Mouse (Mus musculus) midbrain, embryonic 13.5 days (tissue): ENCODE measurements at regions not wholly inside any gene's neighbourhood (a gene's known extent, or its start where the extent isn't known, plus 50 kb on each side); places are given as distances from the start of the nearest gene placed in this dataset.
A peak's percentile ranks its signal among the peaks of the same experiment; 100 is the strongest.

Experiments used
- ATAC-seq: fragments of 200-750 bp; cut with Nextera tagmentation; 2 replicates; pipeline ENCODE4 v1.8.0; 2017; ENCODE audit warnings: mild to moderate bottlenecking, moderate TSS enrichment, moderate library complexity
- H3K27ac ChIP-seq: fragments of 300-500 bp; sonication (generic); 2 replicates; pipeline ENCODE4 v1.5.1; 2015; ENCODE audit warnings: inconsistent platforms, mild to moderate bottlenecking, moderate library complexity
- H3K27me3 ChIP-seq: fragments of 300-500 bp; sonication (generic); 2 replicates; pipeline ENCODE4 v1.6.1; 2015; ENCODE audit warnings: mild to moderate bottlenecking, inconsistent platforms
- H3K36me3 ChIP-seq: fragments of 300-500 bp; sonication (generic); 2 replicates; pipeline ENCODE4 v1.6.1; 2015; ENCODE audit warnings: mild to moderate bottlenecking, inconsistent platforms
- H3K4me1 ChIP-seq: fragments of 300-500 bp; sonication (generic); replicated peaks from 2 replicates; pipeline ENCODE4 v1.6.1; 2015; ENCODE audit warnings: inconsistent platforms
- H3K4me2 ChIP-seq: fragments of 300-500 bp; sonication (generic); replicated peaks from 2 replicates; pipeline ENCODE4 v1.6.1; 2015; ENCODE audit warnings: moderate library complexity, mild to moderate bottlenecking, inconsistent platforms
- H3K4me3 ChIP-seq: fragments of 300-500 bp; sonication (generic); replicated peaks from 2 replicates; pipeline ENCODE4 v1.5.1; 2015; ENCODE audit warnings: mild to moderate bottlenecking, inconsistent platforms
- H3K9ac ChIP-seq: fragments of 300-500 bp; sonication (generic); replicated peaks from 2 replicates; pipeline ENCODE4 v1.6.1; 2015; ENCODE audit warnings: mild to moderate bottlenecking, inconsistent platforms
- H3K9me3 ChIP-seq: fragments of 300-500 bp; sonication (generic); 2 replicates; pipeline ENCODE4 v1.6.1; 2016; ENCODE audit warnings: mild to moderate bottlenecking, inconsistent platforms
- WGBS: fragments of 180-500 bp; shearing (Covaris S2); methylation state at CpG from one replicate; pipeline ENCODE4 v1.1.7; 2015; 5-methylcytosine and 5-hydroxymethylcytosine counted together

- 33% methylated on average over 11 of the region's 11 CpGs for WGBS
- H3K9ac ChIP-seq = no peak overlapping the region
Observed at GRCm38 (mm10) chr7:136797780-136798435, 96.5 kb upstream of the Mgmt start.

GRCm38 (mm10) chr7:136798605-136799004, 95.8 kb upstream of the Mgmt start:
- Histone ChIP-seq H3K4me2 (no peak overlapping the region), H3K36me3 (no peaks in the 10 kb centered on the region), H3K4me1 (peaks cover 17% of the 10 kb centered on the region), H3K9ac (no peak overlapping the region), H3K9me3 (no peaks in the 10 kb centered on the region), H3K27ac (no peak overlapping the region), H3K4me3 (no peak overlapping the region), H3K27me3 (0 out of 2 replicates have a peak, but pooled peaks cover 2% of the 10 kb centered on the region)
- WGBS = 92% methylated on average over 3 of the region's 3 CpGs
- no peak for ATAC-seq

More at GRCm38 (mm10) chr7:136797780-136798435, 96.5 kb upstream of the Mgmt start:
- Histone ChIP-seq H3K27ac (no peak overlapping the region; the same call in 1 of the 2 replicates), H3K36me3 (no peaks in the 10 kb centered on the region), H3K9me3 (no peaks in the 10 kb centered on the region), H3K4me2 (no peak overlapping the region), H3K27me3 (0 out of 2 replicates have a peak, but pooled peaks cover 2% of the 10 kb centered on the region), H3K4me3 (no peak overlapping the region), H3K4me1 (peaks cover 17% of the 10 kb centered on the region)
- ATAC-seq = 0 out of 2 replicates have a peak, but pooled peaks have one; percentile 40

GRCm38 (mm10) chr7:136807101-136807500, 87.3 kb upstream of the Mgmt start:
- 91% methylated on average over 6 of the region's 6 CpGs for WGBS
- Histone ChIP-seq H3K27ac (no peak overlapping the region), H3K9ac (no peak overlapping the region), H3K36me3 (no peaks in the 10 kb centered on the region), H3K27me3 (no peaks in the 10 kb centered on the region), H3K4me3 (no peak overlapping the region), H3K4me1 (no peaks in the 10 kb centered on the region), H3K9me3 (no peaks in the 10 kb centered on the region), H3K4me2 (no peak overlapping the region)
- ATAC-seq = no peak

GRCm38 (mm10) chr7:136807968-136808367, 86.4 kb upstream of the Mgmt start:
- no peaks in the 10 kb centered on the region for H3K27me3 ChIP-seq
- H3K27ac ChIP-seq = no peak overlapping the region
- H3K36me3 ChIP-seq = no peaks in the 10 kb centered on the region
- H3K4me1 ChIP-seq = no peaks in the 10 kb centered on the region
- H3K4me2 ChIP-seq = no peak overlapping the region
- no peak for ATAC-seq
- no peak overlapping the region for H3K9ac ChIP-seq
- no peak overlapping the region for H3K4me3 ChIP-seq
- H3K9me3 ChIP-seq = no peaks in the 10 kb centered on the region

GRCm38 (mm10) chr7:136809576-136809975, 84.8 kb upstream of the Mgmt start:
- 83% methylated on average over 8 of the region's 8 CpGs for WGBS

GRCm38 (mm10) chr7:136813691-136814325, 80.6 kb upstream of the Mgmt start:
- no peak overlapping the region for H3K9ac ChIP-seq
- no peaks in the 10 kb centered on the region for H3K9me3 ChIP-seq
- no peak overlapping the region for H3K4me3 ChIP-seq
- WGBS = 81% methylated on average over 9 of the region's 9 CpGs
- no peaks in the 10 kb centered on the region for H3K27me3 ChIP-seq
- ATAC-seq = no peak
- no peaks in the 10 kb centered on the region for H3K4me1 ChIP-seq
- no peak overlapping the region for H3K4me2 ChIP-seq
- H3K36me3 ChIP-seq = no peaks in the 10 kb centered on the region
- no peak overlapping the region for H3K27ac ChIP-seq

More at GRCm38 (mm10) chr7:136809576-136809975, 84.8 kb upstream of the Mgmt start:
- Histone ChIP-seq H3K36me3 (no peaks in the 10 kb centered on the region), H3K9ac (no peak overlapping the region), H3K9me3 (no peaks in the 10 kb centered on the region), H3K27ac (no peak overlapping the region), H3K27me3 (no peaks in the 10 kb centered on the region), H3K4me3 (no peak overlapping the region), H3K4me1 (no peaks in the 10 kb centered on the region), H3K4me2 (no peak overlapping the region)
- ATAC-seq = no peak

- H3K9ac ChIP-seq = no peak overlapping the region
- no peak overlapping the region for H3K4me2 ChIP-seq
- H3K27me3 ChIP-seq = no peaks in the 10 kb centered on the region
- H3K27ac ChIP-seq = no peak overlapping the region
- H3K4me1 ChIP-seq = no peaks in the 10 kb centered on the region
- no peaks in the 10 kb centered on the region for H3K36me3 ChIP-seq
- no peak overlapping the region for H3K4me3 ChIP-seq
- no peaks in the 10 kb centered on the region for H3K9me3 ChIP-seq
- 82% methylated on average over 6 of the region's 6 CpGs for WGBS
- no peak for ATAC-seq
Observed at GRCm38 (mm10) chr7:136814751-136815150, 79.7 kb upstream of the Mgmt start.

- Histone ChIP-seq H3K4me2 (no peak overlapping the region), H3K27ac (no peak overlapping the region), H3K9ac (no peak overlapping the region), H3K27me3 (no peaks in the 10 kb centered on the region), H3K36me3 (no peaks in the 10 kb centered on the region), H3K9me3 (no peaks in the 10 kb centered on the region), H3K4me1 (peaks cover 5% of the 10 kb centered on the region), H3K4me3 (no peak overlapping the region)
- WGBS = 80% methylated on average over 4 of the region's 4 CpGs
- ATAC-seq = no peak
Observed at GRCm38 (mm10) chr7:136820291-136820690, 74.1 kb upstream of the Mgmt start.

- Histone ChIP-seq H3K9ac (peak overlapping the region; percentile 48), H3K4me1 (peaks cover 10% of the 10 kb centered on the region), H3K27ac (no peak overlapping the region)
Observed at GRCm38 (mm10) chr7:136825647-136826046, 68.8 kb upstream of the Mgmt start.

GRCm38 (mm10) chr7:136829621-136830313, 64.6 kb upstream of the Mgmt start:
- Histone ChIP-seq H3K4me1 (peaks cover 13% of the 10 kb centered on the region), H3K9me3 (no peaks in the 10 kb centered on the region), H3K4me3 (no peak overlapping the region), H3K27me3 (0 out of 2 replicates have a peak, but pooled peaks cover 7% of the 10 kb centered on the region), H3K9ac (no peak overlapping the region), H3K36me3 (no peaks in the 10 kb centered on the region), H3K27ac (no peak overlapping the region), H3K4me2 (no peak overlapping the region)
- WGBS = 88% methylated on average over 1 of the region's 1 CpGs
- no peak for ATAC-seq

More at GRCm38 (mm10) chr7:136825647-136826046, 68.8 kb upstream of the Mgmt start:
- H3K4me3 ChIP-seq = peak overlapping the region; percentile 18
- H3K27me3 ChIP-seq = 0 out of 2 replicates have a peak, but pooled peaks cover 7% of the 10 kb centered on the region
- ATAC-seq = no peak
- H3K9me3 ChIP-seq = no peaks in the 10 kb centered on the region
- 17% methylated on average over 16 of the region's 16 CpGs for WGBS
- H3K36me3 ChIP-seq = no peaks in the 10 kb centered on the region
- H3K4me2 ChIP-seq = peak overlapping the region; percentile 45

- WGBS = 66% methylated on average over 7 of the region's 7 CpGs
- no peak for ATAC-seq
Observed at GRCm38 (mm10) chr7:136832419-136832818, 62.0 kb upstream of the Mgmt start.

GRCm38 (mm10) chr7:136838971-136839370, 55.4 kb upstream of the Mgmt start:
- Histone ChIP-seq H3K9ac (no peak overlapping the region), H3K4me1 (peaks cover 24% of the 10 kb centered on the region), H3K27ac (no peak overlapping the region), H3K4me2 (no peak overlapping the region), H3K27me3 (0 out of 2 replicates have a peak, but pooled peaks cover 8% of the 10 kb centered on the region), H3K36me3 (no peaks in the 10 kb centered on the region), H3K9me3 (no peaks in the 10 kb centered on the region), H3K4me3 (no peak overlapping the region)
- WGBS = 83% methylated on average over 5 of the region's 5 CpGs
- ATAC-seq = no peak

More at GRCm38 (mm10) chr7:136832419-136832818, 62.0 kb upstream of the Mgmt start:
- Histone ChIP-seq H3K36me3 (no peaks in the 10 kb centered on the region), H3K27ac (no peak overlapping the region), H3K9ac (no peak overlapping the region), H3K9me3 (no peaks in the 10 kb centered on the region), H3K4me1 (peaks cover 4% of the 10 kb centered on the region; the same call in 1 of the 2 replicates), H3K4me2 (no peak overlapping the region), H3K27me3 (0 out of 2 replicates have a peak, but pooled peaks cover 3% of the 10 kb centered on the region), H3K4me3 (no peak overlapping the region)
